Mouse (Mus musculus): ENCODE measurements at regions not wholly inside any gene's neighbourhood (a gene's known extent, or its start where the extent isn't known, plus 50 kb on each side); places are given as distances from the start of the nearest gene placed in this dataset.
A peak's percentile ranks its signal among the peaks of the same experiment; 100 is the strongest.

GRCm38 (mm10) chr2:83507901-83508300 lies 136.3 kb upstream of the Zc3h15 start:
- no peak overlapping the region for H3K4me3 ChIP-seq (ENCODE audit: low read length)
- DNase-seq (ENCODE audit: low spot score): no peak
- WGBS: 75% methylated on average over 4 of the region's 4 CpGs

GRCm38 (mm10) chr2:83549454-83549853 lies 94.8 kb upstream of the Zc3h15 start:
- no peak overlapping the region for H3K27ac ChIP-seq
- H3K4me1 ChIP-seq (ENCODE audit: insufficient read depth, low read length): no peaks in the 10 kb centered on the region
- H3K27me3 ChIP-seq (ENCODE audit: insufficient read depth, low read length): no peaks in the 10 kb centered on the region
- no peak for DNase-seq (ENCODE audit: low spot score)
- no peak overlapping the region for H3K4me3 ChIP-seq (ENCODE audit: low read length)
- H3K4me2 ChIP-seq (ENCODE audit: low read depth, low read length): no peak overlapping the region
- H3K36me3 ChIP-seq (ENCODE audit: insufficient read depth, low read length): no peaks in the 10 kb centered on the region
- no peak for ATAC-seq
- no peak for TF ChIP-seq CTCF (IDR thresholded peaks at IDR 0.05; ENCODE audit: low read depth)
- H3K9me3 ChIP-seq (ENCODE audit: low read length): no peaks in the 10 kb centered on the region
- H3K9ac ChIP-seq (replicated peaks; ENCODE audit: low read length): no peak overlapping the region

More at GRCm38 (mm10) chr2:83507901-83508300, 136.3 kb upstream of the Zc3h15 start:
- Histone ChIP-seq H3K9me3 (ENCODE audit: low read length) (no peaks in the 10 kb centered on the region), H3K4me1 (ENCODE audit: insufficient read depth, low read length) (no peaks in the 10 kb centered on the region), H3K27me3 (ENCODE audit: insufficient read depth, low read length) (no peaks in the 10 kb centered on the region), H3K27ac (no peak overlapping the region), H3K36me3 (ENCODE audit: insufficient read depth, low read length) (no peaks in the 10 kb centered on the region), H3K9ac (replicated peaks; ENCODE audit: low read length) (no peak overlapping the region), H3K4me2 (ENCODE audit: low read depth, low read length) (no peak overlapping the region)
- ATAC-seq: no peak
- no peak for TF ChIP-seq CTCF (IDR thresholded peaks at IDR 0.05; ENCODE audit: low read depth)

- Histone ChIP-seq H3K36me3 (ENCODE audit: insufficient read depth, low read length) (no peaks in the 10 kb centered on the region), H3K4me1 (ENCODE audit: insufficient read depth, low read length) (no peaks in the 10 kb centered on the region), H3K4me2 (ENCODE audit: low read depth, low read length) (no peak overlapping the region), H3K27ac (no peak overlapping the region), H3K4me3 (ENCODE audit: low read length) (no peak overlapping the region), H3K9me3 (ENCODE audit: low read length) (no peaks in the 10 kb centered on the region), H3K27me3 (ENCODE audit: insufficient read depth, low read length) (no peaks in the 10 kb centered on the region), H3K9ac (replicated peaks; ENCODE audit: low read length) (no peak overlapping the region)
- ATAC-seq (no peak), DNase-seq (ENCODE audit: low spot score) (peak; percentile 28)
- WGBS: 56% methylated on average over 3 of the region's 3 CpGs
- TF ChIP-seq CTCF (IDR thresholded peaks at IDR 0.05; ENCODE audit: low read depth): peak; percentile 50
These were observed 91.9 kb upstream of the Zc3h15 start for GRCm38 (mm10) chr2:83552329-83552728.
